Mouse (Mus musculus): Measurements from ENCODE around the gene Hspb3. TPM values are rescaled to one million over a fixed set of nuclear protein-coding genes. Genes with fewer than 3 reads are reported as not detected.

The Hspb3 gene
- total RNA-seq, 1 experiment from 2014 or later: not detected

DNA sequence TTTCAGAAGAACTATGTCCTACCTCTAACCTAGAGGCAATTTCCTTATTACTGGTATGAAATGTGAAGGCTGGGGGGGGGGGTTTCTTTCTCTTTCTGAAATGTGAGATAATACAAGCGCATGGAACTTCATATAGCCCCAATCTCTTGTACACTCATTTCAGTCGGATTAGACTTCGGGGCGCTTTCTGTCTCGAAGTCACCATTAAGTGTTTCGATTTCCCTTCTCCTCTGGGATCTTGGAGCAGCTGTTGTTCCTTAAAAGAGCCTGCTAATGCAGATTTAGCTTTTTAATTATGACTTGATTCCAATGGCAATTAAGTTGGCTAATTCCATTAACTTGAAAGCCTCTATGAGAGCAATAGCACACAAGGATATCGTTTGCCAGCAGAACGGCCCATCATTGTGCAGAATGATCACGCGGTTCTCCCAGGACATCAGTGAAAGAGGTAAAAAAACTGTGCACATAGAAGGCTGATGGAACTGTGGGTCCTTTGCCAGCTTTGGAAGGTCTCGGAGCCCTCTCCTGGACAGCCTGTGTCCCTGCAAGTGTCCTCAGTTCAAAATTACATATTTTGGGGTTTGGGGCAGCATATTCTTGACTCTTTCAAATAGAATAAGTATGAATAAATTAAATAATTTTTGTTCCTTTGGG, 22.4 kb downstream of the Hspb3 start:
- ATAC-seq (replicated peaks; ENCODE audit: low read depth, poor library complexity, severe bottlenecking): peak; percentile 43; the same call in 1 of the 2 replicates

- ATAC-seq (replicated peaks; ENCODE audit: low read depth, poor library complexity, severe bottlenecking): peak; percentile 24
Measured at GRCm38 (mm10) chr13:113638914-113639313, 24.6 kb downstream of the Hspb3 start.

- ATAC-seq (replicated peaks; ENCODE audit: low read depth, poor library complexity, severe bottlenecking): peak; percentile 82
Measured at GRCm38 (mm10) chr13:113635799-113636222, 27.7 kb downstream of the Hspb3 start.

DNA sequence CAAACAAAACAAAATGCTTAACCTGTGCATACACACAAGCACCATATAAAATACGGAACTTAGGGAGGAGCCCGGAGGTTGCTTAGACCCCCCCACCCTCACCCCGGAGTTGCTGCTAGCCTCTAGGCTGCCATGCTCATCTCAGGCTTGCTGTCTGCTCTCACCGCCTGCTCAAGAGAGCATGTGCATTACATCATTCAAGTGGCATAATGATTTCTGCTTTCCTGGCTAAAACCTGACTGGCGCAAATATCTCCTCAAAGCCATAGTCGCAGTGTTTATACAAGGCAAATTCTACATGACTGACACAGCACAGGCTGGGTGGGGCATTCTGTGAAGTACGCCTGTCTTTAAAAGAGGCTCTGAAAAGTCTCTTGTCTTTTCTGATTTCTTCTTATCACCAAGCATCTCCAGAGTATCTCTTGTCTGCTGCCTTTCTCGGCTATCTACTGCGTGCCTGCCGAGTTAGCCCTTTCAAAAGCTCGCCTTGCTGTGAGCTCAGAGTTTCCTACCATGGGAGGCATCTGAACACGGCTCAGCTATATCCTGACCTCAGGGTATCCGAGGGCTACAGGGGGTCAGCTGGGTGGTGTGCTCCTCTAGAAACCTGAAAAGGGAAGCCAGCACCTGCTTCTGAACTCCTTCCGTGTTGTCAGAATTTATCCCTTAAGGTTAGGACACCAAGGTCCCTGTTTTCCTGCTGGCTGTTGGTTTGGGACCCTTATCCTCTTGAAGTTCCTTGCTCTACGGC, 28.6 kb downstream of the Hspb3 start:
- ATAC-seq (replicated peaks; ENCODE audit: low read depth, poor library complexity, severe bottlenecking): no peak

DNA sequence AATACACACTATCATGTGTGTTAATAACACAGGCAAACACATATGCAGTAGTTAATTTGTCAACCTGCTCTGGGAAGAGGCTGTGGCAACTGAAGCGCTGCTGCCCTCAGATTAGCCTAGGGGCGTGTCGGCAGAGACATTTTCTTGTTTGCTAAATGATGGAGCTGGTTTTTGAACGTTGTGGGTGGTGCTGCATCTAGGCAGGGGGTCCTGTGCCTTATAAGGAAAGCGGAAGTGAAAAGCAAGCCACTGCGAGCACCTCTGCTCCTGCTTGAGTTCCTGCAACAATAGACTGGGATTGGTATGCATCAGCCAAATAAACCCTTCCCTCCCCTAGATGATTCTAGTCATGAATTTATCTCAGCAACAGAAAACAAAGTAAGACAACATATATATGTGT, 31.0 kb downstream of the Hspb3 start:
- ATAC-seq (replicated peaks; ENCODE audit: low read depth, poor library complexity, severe bottlenecking): no peak

DNA sequence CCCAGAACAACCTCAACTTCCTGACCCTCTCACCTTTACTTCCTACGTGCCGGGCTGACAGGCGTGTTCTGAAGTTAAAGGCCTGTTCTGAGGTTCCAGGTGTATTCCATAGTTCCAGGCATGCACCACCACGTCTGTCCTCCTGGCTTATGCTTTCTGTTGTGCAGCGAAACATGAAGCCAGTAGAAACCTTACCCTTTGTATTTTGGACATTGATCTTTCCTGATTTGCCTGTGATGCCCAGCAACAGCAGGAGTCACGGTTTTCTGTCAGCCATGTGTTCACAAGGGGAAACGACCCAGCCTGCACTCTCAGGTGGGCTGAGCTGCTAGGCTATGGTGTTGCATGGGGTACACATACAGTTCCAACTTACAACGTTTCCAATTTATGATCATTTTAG, 35.9 kb downstream of the Hspb3 start:
- ATAC-seq (replicated peaks; ENCODE audit: low read depth, poor library complexity, severe bottlenecking): no peak

DNA sequence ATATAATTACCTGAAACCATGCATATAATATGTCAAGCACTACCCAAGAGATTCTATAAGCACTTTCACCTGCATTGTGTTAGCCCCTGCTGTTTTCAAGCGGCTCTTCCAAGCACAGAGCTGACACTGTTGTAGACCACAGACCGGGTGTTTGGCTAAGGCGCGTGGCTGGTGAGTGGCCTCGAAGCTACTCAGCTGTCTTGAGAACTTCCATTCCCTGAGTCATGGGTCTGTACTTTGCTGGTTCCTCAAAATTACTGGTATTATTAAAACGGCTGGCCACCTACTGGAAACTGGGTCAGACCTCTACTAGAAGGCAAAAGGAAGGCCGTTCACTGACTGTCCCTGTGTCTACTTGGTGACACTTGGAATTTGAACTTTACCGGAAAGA, 40.6 kb downstream of the Hspb3 start:
- ATAC-seq (replicated peaks; ENCODE audit: low read depth, poor library complexity, severe bottlenecking): peak; percentile 67

DNA sequence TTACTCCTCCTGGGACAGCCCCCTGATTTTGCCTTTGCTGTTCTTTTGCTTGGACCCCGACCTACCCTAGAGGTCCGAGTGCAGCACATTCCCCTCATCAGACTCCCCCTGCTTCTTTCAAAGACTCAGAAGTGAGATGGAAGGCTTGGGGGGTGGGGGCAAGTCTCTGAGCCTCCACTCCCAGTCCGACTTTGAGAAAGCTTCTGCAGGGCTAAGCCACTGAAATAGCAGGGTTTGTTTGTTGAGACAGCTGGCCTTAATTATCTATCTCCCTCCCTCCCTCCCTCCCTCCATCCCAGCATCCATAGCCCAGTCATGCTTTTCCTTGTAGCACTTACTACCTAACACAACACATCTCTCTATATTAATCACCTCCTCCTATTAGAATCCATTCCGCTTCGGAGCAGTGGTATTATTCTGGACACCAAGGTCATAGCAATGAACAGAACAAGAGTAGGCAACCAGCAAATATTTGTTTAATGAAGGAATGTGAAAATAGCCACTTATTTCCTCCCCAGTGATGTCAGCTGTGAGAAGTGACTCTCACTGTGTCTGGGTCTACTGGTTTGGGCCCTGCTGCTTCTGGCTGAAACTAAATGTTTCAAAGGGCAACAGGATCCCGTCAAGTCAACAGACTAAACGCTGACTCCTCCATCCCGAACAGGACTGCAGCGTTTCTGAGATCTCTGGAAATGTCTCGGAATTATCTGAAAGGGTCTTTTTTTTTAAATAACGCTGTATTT, 41.2 kb downstream of the Hspb3 start:
- ATAC-seq (replicated peaks; ENCODE audit: low read depth, poor library complexity, severe bottlenecking): no peak

GRCm38 (mm10) chr13:113619003-113619402, 44.5 kb downstream of the Hspb3 start:
- ATAC-seq (replicated peaks; ENCODE audit: low read depth, poor library complexity, severe bottlenecking): no peak

- peak; percentile 71 for ATAC-seq (replicated peaks; ENCODE audit: low read depth, poor library complexity, severe bottlenecking)
Measured at GRCm38 (mm10) chr13:113617891-113618823, 45.3 kb downstream of the Hspb3 start, which contains the start of gene Snx18. Gene Snx18 (minus strand): TSS chr13:113618564.

GRCm38 (mm10) chr13:113617338-113617890, 46.1 kb downstream of the Hspb3 start:
- no peak for ATAC-seq (replicated peaks; ENCODE audit: low read depth, poor library complexity, severe bottlenecking)

DNA sequence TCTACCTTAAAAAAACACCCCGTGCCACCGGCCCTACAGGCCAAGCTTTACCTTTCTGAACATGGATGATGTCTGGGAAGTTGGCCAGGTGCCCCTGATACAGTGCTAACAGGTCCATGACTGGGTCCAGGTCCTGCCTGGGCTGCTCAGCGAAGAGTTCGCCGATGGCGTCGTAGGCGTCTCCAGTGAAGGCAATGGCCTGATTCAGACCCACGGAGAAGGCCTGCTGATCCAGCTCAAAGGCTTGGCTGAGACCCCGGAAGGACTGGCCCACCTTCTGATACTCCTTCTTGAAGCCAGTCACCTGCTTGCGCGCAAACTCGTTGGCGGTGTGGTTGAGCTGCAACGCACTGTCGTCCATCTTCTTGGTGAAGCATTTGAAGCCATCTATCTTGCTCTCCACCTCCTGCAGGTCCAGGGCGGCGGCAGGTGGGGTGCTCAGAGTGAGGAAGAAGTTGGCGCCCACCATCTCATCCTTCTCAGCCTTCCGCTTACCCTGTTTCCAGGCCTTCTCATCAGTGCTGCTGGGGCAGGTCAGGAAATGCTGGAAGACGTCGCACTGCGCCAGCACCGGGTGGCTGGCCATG, 46.6 kb downstream of the Hspb3 start:
- no peak for ATAC-seq (replicated peaks; ENCODE audit: low read depth, poor library complexity, severe bottlenecking)

- no peak for ATAC-seq (replicated peaks; ENCODE audit: low read depth, poor library complexity, severe bottlenecking)
Measured at GRCm38 (mm10) chr13:113615971-113616671, 47.4 kb downstream of the Hspb3 start.

DNA sequence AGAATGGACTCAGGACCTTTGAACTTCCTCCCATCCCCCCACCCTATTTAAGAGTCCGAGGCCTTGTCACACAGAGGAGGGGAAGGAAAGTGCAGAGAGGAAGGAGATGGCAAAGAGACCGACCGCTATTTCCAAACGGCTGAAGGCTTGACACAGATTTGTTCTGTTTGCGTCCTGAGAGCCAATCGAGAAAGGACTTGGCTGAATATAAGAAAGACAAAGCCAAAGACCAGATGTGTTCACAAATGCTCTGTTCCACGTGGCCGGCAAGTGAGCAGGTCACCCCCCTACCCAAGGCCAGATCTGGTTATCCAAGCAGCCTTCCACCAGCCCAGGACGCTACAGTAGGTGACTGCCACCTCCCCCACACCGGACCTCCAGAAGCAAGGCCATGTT, 47.9 kb downstream of the Hspb3 start:
- 0 out of 2 replicates have a peak, but pooled peaks have one; percentile 6 for ATAC-seq (replicated peaks; ENCODE audit: low read depth, poor library complexity, severe bottlenecking)

GRCm38 (mm10) chr13:113614635-113615545, 48.6 kb downstream of the Hspb3 start:
- ATAC-seq (replicated peaks; ENCODE audit: low read depth, poor library complexity, severe bottlenecking): peak; percentile 56

DNA sequence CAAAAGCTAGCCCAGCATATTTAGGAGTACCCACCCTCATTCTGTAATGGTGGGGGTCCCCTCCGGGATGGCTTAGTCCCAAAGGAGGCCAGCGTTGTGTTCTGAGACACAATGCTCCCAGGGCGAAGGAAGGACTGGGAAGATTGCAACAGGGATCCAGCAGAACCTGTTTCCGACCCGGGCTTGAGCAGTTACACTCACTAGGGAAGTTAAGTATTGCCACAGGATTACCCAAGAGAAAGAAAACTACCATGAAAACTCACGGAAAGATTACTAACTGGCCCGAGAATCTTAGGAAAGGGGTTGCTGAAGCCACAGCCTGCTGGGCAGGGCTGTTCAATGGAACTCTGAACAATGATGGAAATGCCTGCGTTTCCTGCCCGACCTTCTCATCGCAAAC, 49.6 kb downstream of the Hspb3 start:
- ATAC-seq (replicated peaks; ENCODE audit: low read depth, poor library complexity, severe bottlenecking): no peak

DNA sequence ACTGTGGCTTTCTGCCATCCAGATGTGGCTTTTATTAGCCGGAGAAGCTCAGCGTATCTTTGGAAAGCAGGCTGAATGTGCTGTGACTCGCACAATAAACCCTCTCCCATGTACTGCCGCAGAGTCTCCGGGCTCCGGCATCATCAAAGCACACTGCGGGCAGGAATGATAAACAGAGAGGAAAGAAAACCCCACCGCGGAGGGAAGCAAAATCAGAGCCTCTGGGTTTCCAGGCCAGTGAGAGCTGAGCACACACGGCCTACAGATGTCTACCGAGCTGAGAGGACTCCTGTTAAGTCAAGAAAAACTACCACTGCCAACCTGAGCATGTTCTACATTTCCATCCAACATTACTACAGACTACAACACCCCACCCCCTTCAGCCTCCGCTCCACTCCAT, 50.1 kb downstream of the Hspb3 start:
- ATAC-seq (replicated peaks; ENCODE audit: low read depth, poor library complexity, severe bottlenecking): no peak
